In the genomic region with DNA sequence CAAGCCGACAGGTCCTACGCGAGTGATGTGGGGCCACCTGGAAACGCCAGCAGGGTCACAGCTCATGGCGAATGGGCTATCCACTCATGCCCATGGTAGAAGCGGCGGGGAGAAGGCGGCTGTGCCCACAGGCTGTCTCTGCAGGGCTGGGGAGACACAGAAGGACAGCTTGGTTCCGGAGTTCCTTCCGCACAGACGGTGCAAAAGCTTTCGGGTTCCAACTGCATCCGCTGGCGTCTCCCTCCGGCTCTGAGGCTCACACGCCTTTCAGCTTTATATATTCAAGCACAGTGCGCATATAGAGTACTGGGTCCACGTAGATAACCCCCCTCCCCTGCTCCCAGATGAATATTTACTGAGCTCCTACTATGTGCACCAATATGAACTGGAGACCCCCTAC, we compare ENCODE assay signal across 23 mouse cellular contexts. TPM values are rescaled to one million over a fixed set of nuclear protein-coding genes. Genes with fewer than 3 reads are reported as not detected.
A peak's percentile ranks its signal among the peaks of the same experiment; 100 is the strongest.
DNase-seq lines count a peak whose midpoint lies in the region; ATAC-seq and TF ChIP-seq lines count a peak whose summit lies in the region.
"Had no signal": no experiment of that assay in that cellular context is flagged by ENCODE, and none has a peak within 500 bp of the region (broad histone marks: within the 10 kb centered on the region; RNA-seq: fewer than 3 reads in every experiment).

No protein-coding gene starts in this region.

- H3K9ac ChIP-seq in neural tube, embryonic 15.5 days (replicated peaks) = no peak overlapping the region
- no peak overlapping the region for H3K9ac ChIP-seq in hindbrain, postnatal 0 days (replicated peaks; ENCODE audit: low read length)
- H3K9ac ChIP-seq: hindbrain, embryonic 13.5 days; intestine, embryonic 15.5 days; neural tube, embryonic 12.5 days had no signal

- intact Hi-C loops in left cerebral cortex, adult 2 months (cut with DNase I) = no loop called here

- peaks cover 10% of the 10 kb centered on the region; the same call in 1 of the 2 replicates for H3K27me3 ChIP-seq in E14TG2a.4 (ENCODE audit: insufficient read depth, low read length)
- H3K27me3 ChIP-seq in neural tube, embryonic 15.5 days (replicated peaks) = no peaks in the 10 kb centered on the region
- no peaks in the 10 kb centered on the region for H3K27me3 ChIP-seq in hindbrain, postnatal 0 days (ENCODE audit: insufficient read depth, low read length)
- H3K27me3 ChIP-seq: hindbrain, embryonic 13.5 days; intestine, embryonic 15.5 days; neural tube, embryonic 12.5 days had no signal

- H3K4me3 ChIP-seq in left cerebral cortex, adult 2 months = peak overlapping the region; percentile 47
- H3K4me3 ChIP-seq in E14TG2a.4 (replicated peaks; ENCODE audit: low read length) = peak overlapping the region; percentile 67
- no peak overlapping the region for H3K4me3 ChIP-seq in neural tube, embryonic 15.5 days (replicated peaks)
- no peak overlapping the region for H3K4me3 ChIP-seq in hindbrain, postnatal 0 days (ENCODE audit: low read length)
- H3K4me3 ChIP-seq: hindbrain, embryonic 13.5 days; intestine, embryonic 15.5 days; neural tube, embryonic 12.5 days had no signal

- TF ChIP-seq CTCF in left cerebral cortex, adult 2 months (IDR thresholded peaks at IDR 0.05) = no peak
- no peak for TF ChIP-seq CTCF in E14TG2a.4 (conservative IDR thresholded peaks at IDR 0.05; ENCODE audit: low read length)
- no peak for TF ChIP-seq CTCF in hindbrain, postnatal 0 days (IDR thresholded peaks at IDR 0.05; ENCODE audit: low read depth)

- H3K4me2 ChIP-seq in neural tube, embryonic 15.5 days = no peak overlapping the region
- H3K4me2 ChIP-seq in hindbrain, postnatal 0 days (ENCODE audit: low read depth, low read length) = no peak overlapping the region
- H3K4me2 ChIP-seq: heart, embryonic 11.5 days; hindbrain, embryonic 13.5 days; intestine, embryonic 15.5 days; neural tube, embryonic 12.5 days had no signal

- no peak for ATAC-seq in neural tube, embryonic 15.5 days (ENCODE audit: low FRiP score)
- no peak for ATAC-seq in hindbrain, postnatal 0 days
- ATAC-seq: forebrain, embryonic 14.5 days; intestine, embryonic 15.5 days had no signal

- peak overlapping the region; percentile 83 for H3K27ac ChIP-seq in left cerebral cortex, adult 2 months
- H3K27ac ChIP-seq in neural tube, embryonic 15.5 days (replicated peaks) = no peak overlapping the region
- H3K27ac ChIP-seq in hindbrain, postnatal 0 days = no peak overlapping the region
- H3K27ac ChIP-seq: hindbrain, embryonic 13.5 days; intestine, embryonic 15.5 days; neural tube, embryonic 12.5 days had no signal

- H3K36me3 ChIP-seq in E14TG2a.4 (ENCODE audit: insufficient read depth, low read length) = peaks cover 32% of the 10 kb centered on the region
- no peaks in the 10 kb centered on the region for H3K36me3 ChIP-seq in neural tube, embryonic 15.5 days
- H3K36me3 ChIP-seq in hindbrain, postnatal 0 days (ENCODE audit: insufficient read depth, low read length) = no peaks in the 10 kb centered on the region
- H3K36me3 ChIP-seq: hindbrain, embryonic 13.5 days; intestine, embryonic 15.5 days; neural tube, embryonic 12.5 days had no signal

- 89% methylated on average over 18 of the region's 18 CpGs for WGBS in neural tube, embryonic 15.5 days
- WGBS in hindbrain, postnatal 0 days = 91% methylated on average over 18 of the region's 18 CpGs

- H3K9me3 ChIP-seq in E14TG2a.4 (ENCODE audit: low read length) = no peaks in the 10 kb centered on the region
- no peaks in the 10 kb centered on the region for H3K9me3 ChIP-seq in neural tube, embryonic 15.5 days (replicated peaks)
- no peaks in the 10 kb centered on the region for H3K9me3 ChIP-seq in hindbrain, postnatal 0 days (ENCODE audit: low read length)
- H3K9me3 ChIP-seq: hindbrain, embryonic 13.5 days; intestine, embryonic 15.5 days; neural tube, embryonic 12.5 days had no signal

- H3K4me1 ChIP-seq in E14TG2a.4 (replicated peaks; ENCODE audit: low read depth, low read length) = peaks cover 55% of the 10 kb centered on the region
- H3K4me1 ChIP-seq in neural tube, embryonic 15.5 days = peaks cover 28% of the 10 kb centered on the region
- no peaks in the 10 kb centered on the region for H3K4me1 ChIP-seq in hindbrain, postnatal 0 days (ENCODE audit: insufficient read depth, low read length)
- H3K4me1 ChIP-seq: neural tube, embryonic 12.5 days had no signal

- peak; percentile 49 to 57 for DNase-seq in frontal cortex, postnatal 36 days (ENCODE audit: low spot score in 2 of 2)
- DNase-seq in frontal cortex, postnatal 25 days (ENCODE audit: low spot score in 2 of 2) = no peak
- peak in 1 of 2 experiments; percentile 46 for DNase-seq in left cerebral cortex, adult 2 months (ENCODE audit: extremely low spot score in 1 of 2, low spot score in 2 of 2)
- DNase-seq in left cerebral cortex, adult 8-10 months (ENCODE audit: low spot score in 2 of 2) = no peak
- DNase-seq in brain, adult 2 months (ENCODE audit: low read depth, low spot score) = peak; percentile 69
- DNase-seq in hindbrain, postnatal 0 days (ENCODE audit: low spot score) = no peak
- DNase-seq: B cell, adult 2 months; cerebellum, postnatal 10 days; gastrocnemius, postnatal 36 days; heart, postnatal 14 days; lung, postnatal 36 days; spleen, adult 18-20 months had no signal

RNA-seq across cellular contexts. Expression of gene 2900026A02Rik, which starts 27.3 kb away (rescaled TPM):
- total RNA-seq in left cerebral cortex, adult 2 months (2021) = 10 to 100 TPM; 39.6 to 45.1 TPM
- total RNA-seq in left cerebral cortex, adult 8-10 months (2022) = 10 to 100 TPM; 33.9 to 38.7 (median 35.5) TPM
- 3.0 and 5.5 TPM in 2 replicates for polyA plus RNA-seq in neural tube, embryonic 15.5 days (2015; fragmentation: Nextera tagmentation; extraction: Ambion mirVana)
- total RNA-seq in hindbrain, postnatal 0 days (2014; rRNA removed) = 9.2 and 10.6 TPM in 2 replicates
- polyA plus RNA-seq in hindbrain, postnatal 0 days (2015; fragmentation: Nextera tagmentation; extraction: Ambion mirVana) = 2.5 and 3.1 TPM in 2 replicates

RNA-seq across cellular contexts. Expression of gene Tmem211, which starts 32.9 kb away (rescaled TPM):
- total RNA-seq in left cerebral cortex, adult 2 months (2021) = not detected
- not detected for total RNA-seq in left cerebral cortex, adult 8-10 months (2022)
- not detected in 2 replicates for polyA plus RNA-seq in neural tube, embryonic 15.5 days (2015; fragmentation: Nextera tagmentation; extraction: Ambion mirVana)
- total RNA-seq in hindbrain, postnatal 0 days (2014; rRNA removed) = 0.16 TPM in 1 of 2 replicates, not detected in the other
- polyA plus RNA-seq in hindbrain, postnatal 0 days (2015; fragmentation: Nextera tagmentation; extraction: Ambion mirVana) = 0.10 TPM in 1 of 2 replicates, not detected in the other
- total RNA-seq: adrenal gland, postnatal 4 days; gastrocnemius, postnatal 36 days; heart, postnatal 14 days; layer of hippocampus, postnatal 36 days; monocyte, adult 5-6 weeks had no signal
- polyA plus RNA-seq: forebrain, embryonic 14.5 days; heart, embryonic 11.5 days; hindbrain, embryonic 13.5 days; intestine, embryonic 15.5 days; liver, embryonic 16.5 days; neural tube, embryonic 12.5 days had no signal

Comparison
In these comparisons a context has a peak if more than half of its experiments do, and no peak if none do; other contexts are left out.
1. DNase-seq: peak in frontal cortex, postnatal 36 days (2 of 2) and brain, adult 2 months (single experiment); none in frontal cortex, postnatal 25 days (0 of 2), left cerebral cortex, adult 8-10 months (0 of 2) and hindbrain, postnatal 0 days (single experiment).
2. H3K4me3 ChIP-seq: peak in left cerebral cortex, adult 2 months (single experiment) and E14TG2a.4 (single experiment); none in neural tube, embryonic 15.5 days (single experiment) and hindbrain, postnatal 0 days (single experiment).